Mouse (Mus musculus): ENCODE measurements at regions not wholly inside any gene's neighbourhood (a gene's known extent, or its start where the extent isn't known, plus 50 kb on each side); places are given as distances from the start of the nearest gene placed in this dataset.
"Not testable (repeated sequence)": the region's sequence is repeated elsewhere in the genome, so short reads cannot be mapped to it uniquely, and the experiment has no call there.

- DNase-seq (ENCODE audit: low spot score in 2 of 2): no peak
These were observed 167.2 kb upstream of the Frmd6 start for GRCm38 (mm10) chr12:70658106-70658505.

- DNase-seq (ENCODE audit: low spot score in 2 of 2): no peak
These were observed 164.9 kb upstream of the Frmd6 start for GRCm38 (mm10) chr12:70660388-70660787.

GRCm38 (mm10) chr12:70668158-70668557, 157.2 kb upstream of the Frmd6 start:
- not testable (repeated sequence) for DNase-seq (ENCODE audit: low spot score in 2 of 2)

GRCm38 (mm10) chr12:70672115-70672514, 153.2 kb upstream of the Frmd6 start:
- DNase-seq (ENCODE audit: low spot score in 2 of 2): no peak

GRCm38 (mm10) chr12:70673188-70673587, 152.1 kb upstream of the Frmd6 start:
- DNase-seq (ENCODE audit: low spot score in 2 of 2): no peak

GRCm38 (mm10) chr12:70674144-70674543, 151.2 kb upstream of the Frmd6 start:
- DNase-seq (ENCODE audit: low spot score in 2 of 2): no peak

- DNase-seq (ENCODE audit: low spot score in 2 of 2): no peak
These were observed 149.5 kb upstream of the Frmd6 start for GRCm38 (mm10) chr12:70675846-70676245.

GRCm38 (mm10) chr12:70679701-70680425, 145.5 kb upstream of the Frmd6 start:
- DNase-seq (ENCODE audit: low spot score in 2 of 2): peak in 1 of 2 experiments; percentile 35

- no peak for DNase-seq (ENCODE audit: low spot score in 2 of 2)
These were observed 143.8 kb upstream of the Frmd6 start for GRCm38 (mm10) chr12:70681407-70681990.

- no peak for DNase-seq (ENCODE audit: low spot score in 2 of 2)
These were observed 141.0 kb upstream of the Frmd6 start for GRCm38 (mm10) chr12:70684354-70684753.

- peak in 1 of 2 experiments; percentile 19 for DNase-seq (ENCODE audit: low spot score in 2 of 2)
These were observed 139.9 kb upstream of the Frmd6 start for GRCm38 (mm10) chr12:70685432-70685831.

GRCm38 (mm10) chr12:70686337-70686736, 139.0 kb upstream of the Frmd6 start:
- DNase-seq (ENCODE audit: low spot score in 2 of 2): no peak

- peak in 1 of 2 experiments; percentile 9 for DNase-seq (ENCODE audit: low spot score in 2 of 2)
These were observed 138.3 kb upstream of the Frmd6 start for GRCm38 (mm10) chr12:70686971-70687370.

- no peak for DNase-seq (ENCODE audit: low spot score in 2 of 2)
These were observed 130.2 kb upstream of the Frmd6 start for GRCm38 (mm10) chr12:70695162-70695561.

- DNase-seq (ENCODE audit: low spot score in 2 of 2): no peak
These were observed 129.1 kb upstream of the Frmd6 start for GRCm38 (mm10) chr12:70696256-70696655.

- no peak for DNase-seq (ENCODE audit: low spot score in 2 of 2)
These were observed 126.8 kb upstream of the Frmd6 start for GRCm38 (mm10) chr12:70698466-70698865.

- DNase-seq (ENCODE audit: low spot score in 2 of 2): no peak
These were observed 122.8 kb upstream of the Frmd6 start for GRCm38 (mm10) chr12:70702473-70702872.

- DNase-seq (ENCODE audit: low spot score in 2 of 2): no peak
These were observed 118.3 kb upstream of the Frmd6 start for GRCm38 (mm10) chr12:70706806-70707628.

GRCm38 (mm10) chr12:70707629-70708289, 117.6 kb upstream of the Frmd6 start:
- DNase-seq (ENCODE audit: low spot score in 2 of 2): no peak

- no peak for DNase-seq (ENCODE audit: low spot score in 2 of 2)
These were observed 117.0 kb upstream of the Frmd6 start for GRCm38 (mm10) chr12:70708290-70708668.

GRCm38 (mm10) chr12:70710311-70710710, 115.0 kb upstream of the Frmd6 start:
- DNase-seq (ENCODE audit: low spot score in 2 of 2): no peak

- DNase-seq (ENCODE audit: low spot score in 2 of 2): no peak
These were observed 114.3 kb upstream of the Frmd6 start for GRCm38 (mm10) chr12:70711030-70711429.
